Mouse (Mus musculus) thymus, postnatal 0 days (tissue): ENCODE measurements around the gene H2afb2. TPM values are rescaled to one million over a fixed set of nuclear protein-coding genes. Genes with fewer than 3 reads are reported as not detected.

Experiments used
- DNase-seq: peaks from one replicate; pipeline ENCODE4 v3.0.0-alpha.2; 2015; ENCODE audit warnings: low spot score
- polyA plus RNA-seq: library from polyadenylated mRNA; unstranded; fragments of >200 nt; fragmentation: Nextera tagmentation; extraction: Ambion mirVana; gene quantifications from 2 replicates; pipeline ENCODE4 v1.2.1, GENCODE M21; 2015

The H2afb2 gene
- polyA plus RNA-seq = not detected in 2 replicates

- DNase-seq = no peak
Observed at GRCm38 (mm10) chrX:116680878-116681277, at the start of gene H2afb2. H2afb2 (plus strand) TSS chrX:116681178.

Other genes with a start within 250 kb of the H2afb2 start
- not detected in 2 replicates for gene Cpxcr1, start 232.2 kb upstream of the H2afb2 start, polyA plus RNA-seq